Mouse (Mus musculus) common myeloid progenitor, adult 5-6 weeks (primary cell): ENCODE measurements around the gene Dnm3. TPM values are rescaled to one million over a fixed set of nuclear protein-coding genes. Genes with fewer than 3 reads are reported as not detected.
A peak's percentile ranks its signal among the peaks of the same experiment; 100 is the strongest.

Experiments
- ATAC-seq: replicated peaks from 2 replicates; pipeline ENCODE4 v1.8.0; 2016; ENCODE audit warnings: low read depth, mild to moderate bottlenecking, moderate TSS enrichment, inconsistent platforms; ENCODE audit not compliant: poor library complexity, severe bottlenecking
- total RNA-seq: library from RNA; stranded (forward); fragments of 200-1000, 187-1606 nt; gene quantifications from 2 replicates; pipeline ENCODE4 v1.2.3, GENCODE M21; 2017

Dnm3 gene
- total RNA-seq, 1 experiment from 2014 or later: not detected

- ATAC-seq: no peak
Measured at GRCm38 (mm10) chr1:162092899-162093659, 384.8 kb downstream of the Dnm3 start.

GRCm38 (mm10) chr1:162092401-162092800, 385.4 kb downstream of the Dnm3 start:
- ATAC-seq: no peak

GRCm38 (mm10) chr1:162083886-162084478, 393.9 kb downstream of the Dnm3 start:
- no peak for ATAC-seq

- ATAC-seq: no peak
Measured at GRCm38 (mm10) chr1:162083354-162083753, 394.5 kb downstream of the Dnm3 start.

GRCm38 (mm10) chr1:162082711-162083110, 395.1 kb downstream of the Dnm3 start:
- no peak for ATAC-seq

GRCm38 (mm10) chr1:162081693-162082372, 396.0 kb downstream of the Dnm3 start:
- ATAC-seq: no peak

GRCm38 (mm10) chr1:162079989-162080388, 397.8 kb downstream of the Dnm3 start:
- ATAC-seq: no peak

- ATAC-seq: no peak
Measured at GRCm38 (mm10) chr1:162077454-162077853, 400.4 kb downstream of the Dnm3 start.

GRCm38 (mm10) chr1:162076581-162077001, 401.2 kb downstream of the Dnm3 start:
- no peak for ATAC-seq

- no peak for ATAC-seq
Measured at GRCm38 (mm10) chr1:162075831-162076230, 402.0 kb downstream of the Dnm3 start.

- ATAC-seq: no peak
Measured at GRCm38 (mm10) chr1:162075416-162075815, 402.4 kb downstream of the Dnm3 start.

- no peak for ATAC-seq
Measured at GRCm38 (mm10) chr1:162074626-162075410, 403.0 kb downstream of the Dnm3 start.

GRCm38 (mm10) chr1:162072917-162073578, 404.8 kb downstream of the Dnm3 start:
- ATAC-seq: no peak

- ATAC-seq: no peak
Measured at GRCm38 (mm10) chr1:162053608-162054007, 424.2 kb downstream of the Dnm3 start.

- ATAC-seq: no peak
Measured at GRCm38 (mm10) chr1:162053186-162053585, 424.6 kb downstream of the Dnm3 start.

GRCm38 (mm10) chr1:162052755-162053154, 425.1 kb downstream of the Dnm3 start:
- no peak for ATAC-seq

- no peak for ATAC-seq
Measured at GRCm38 (mm10) chr1:162052138-162052537, 425.7 kb downstream of the Dnm3 start.

GRCm38 (mm10) chr1:162051710-162052109, 426.1 kb downstream of the Dnm3 start:
- peak; percentile 85 for ATAC-seq

GRCm38 (mm10) chr1:162047673-162048072, 430.2 kb downstream of the Dnm3 start:
- no peak for ATAC-seq
